Mouse (Mus musculus) testis, adult 2 months (tissue): ENCODE results near the gene Syce3.

ENCODE experiments used
- CTCF ChIP-seq: fragments of 200-500 bp; IDR thresholded peaks from 2 replicates; pipeline ENCODE4 v1.5.1; 2012; ENCODE audit warnings: low read depth, mild to moderate bottlenecking, inconsistent platforms, low read length, moderate library complexity; ENCODE audit not compliant: control insufficient read depth, insufficient read depth, insufficient replicate concordance
- POLR2A ChIP-seq: fragments of 200-500 bp; IDR thresholded peaks from 2 replicates; pipeline ENCODE4 v1.6.1; 2012; ENCODE audit warnings: low read depth, mild to moderate bottlenecking, inconsistent platforms, low read length, moderate library complexity; ENCODE audit not compliant: control insufficient read depth

- no peak for TF ChIP-seq CTCF
- no peak for TF ChIP-seq POLR2A
Observed at GRCm38 (mm10) chr15:89431271-89431670, 21.0 kb upstream of the Syce3 start.
